Mouse (Mus musculus) liver, embryonic 11.5 days (tissue): ENCODE measurements around the gene Plcl2. TPM values are rescaled to one million over a fixed set of nuclear protein-coding genes. Genes with fewer than 3 reads are reported as not detected.
"Not testable (repeated sequence)": the region's sequence is repeated elsewhere in the genome, so short reads cannot be mapped to it uniquely, and the experiment has no call there.

Source experiments
- ATAC-seq: fragments of 200-750 bp; cut with Nextera tagmentation; replicated peaks from 2 replicates; pipeline ENCODE4 v1.8.0; 2017; ENCODE audit warnings: moderate number of reproducible peaks, mild to moderate bottlenecking, moderate TSS enrichment, moderate library complexity; ENCODE audit not compliant: low FRiP score
- DNase-seq: peaks from one replicate; pipeline ENCODE4 v3.0.0-alpha.2; 2017; ENCODE audit warnings: low spot score
- H3K27ac ChIP-seq: fragments of 300-500 bp; sonication (generic); 2 replicates; pipeline ENCODE4 v1.5.1; 2014; ENCODE audit warnings: mild to moderate bottlenecking, low read depth, low read length, control low read depth
- H3K27me3 ChIP-seq: fragments of 300-500 bp; sonication (generic); replicated peaks from 2 replicates; pipeline ENCODE4 v1.6.1; 2014; ENCODE audit warnings: low read length, mixed read lengths; ENCODE audit not compliant: control insufficient read depth, insufficient read depth
- H3K36me3 ChIP-seq: fragments of 300-500 bp; sonication (generic); 2 replicates; pipeline ENCODE4 v1.6.1; 2014; ENCODE audit warnings: mild to moderate bottlenecking, low read length, moderate library complexity, mixed read lengths; ENCODE audit not compliant: control insufficient read depth, insufficient read depth
- H3K4me1 ChIP-seq: fragments of 300-500 bp; sonication (generic); replicated peaks from 2 replicates; pipeline ENCODE4 v1.6.1; 2014; ENCODE audit warnings: low read length, mixed read lengths; ENCODE audit not compliant: control insufficient read depth, insufficient read depth
- H3K4me2 ChIP-seq: fragments of 300-500 bp; sonication (generic); 2 replicates; pipeline ENCODE4 v1.6.1; 2014; ENCODE audit warnings: mild to moderate bottlenecking, control low read depth, moderate library complexity
- H3K4me3 ChIP-seq: fragments of 300-500 bp; sonication (generic); 2 replicates; pipeline ENCODE4 v1.5.1; 2014; ENCODE audit warnings: low read depth, low read length, control low read depth
- H3K9ac ChIP-seq: fragments of 300-500 bp; sonication (generic); 2 replicates; pipeline ENCODE4 v1.6.1; 2014; ENCODE audit warnings: low read depth, low read length, control low read depth
- H3K9me3 ChIP-seq: fragments of 300-500 bp; sonication (generic); 2 replicates; pipeline ENCODE4 v1.6.1; 2016; ENCODE audit warnings: low read length, inconsistent platforms, mixed read lengths; ENCODE audit not compliant: control insufficient read depth
- WGBS: fragments of 180-500 bp; shearing (Covaris S2); extraction: QIAGEN DNeasy Blood & Tissue Kit; methylation state at CpG from one replicate; pipeline ENCODE4 v1.1.7; 2014; 5-methylcytosine and 5-hydroxymethylcytosine counted together
- polyA plus RNA-seq: library from polyadenylated mRNA; unstranded; fragments of >200 nt; fragmentation: Nextera tagmentation; extraction: Ambion mirVana; gene quantifications from 2 replicates; pipeline ENCODE4 v1.2.1, GENCODE M21; 2014

Plcl2 gene
- polyA plus RNA-seq, 1 experiment from 2014 or later = 3.4 TPM

GRCm38 (mm10) chr17:50638791-50639190 lies 129.6 kb downstream of the Plcl2 start:
- H3K4me1 ChIP-seq = no peaks in the 10 kb centered on the region

GRCm38 (mm10) chr17:50641076-50641610 lies 131.9 kb downstream of the Plcl2 start:
- Histone ChIP-seq H3K36me3 (no peaks in the 10 kb centered on the region), H3K4me3 (no peak overlapping the region), H3K27me3 (no peaks in the 10 kb centered on the region), H3K27ac (no peak overlapping the region), H3K4me2 (no peak overlapping the region), H3K9me3 (no peaks in the 10 kb centered on the region), H3K4me1 (no peaks in the 10 kb centered on the region), H3K9ac (no peak overlapping the region)
- ATAC-seq (no peak), DNase-seq (no peak)
- 92% methylated on average over 2 of the region's 2 CpGs for whole genome bisulfite sequencing

More at GRCm38 (mm10) chr17:50638791-50639190, 129.6 kb downstream of the Plcl2 start:
- DNase-seq (no peak), ATAC-seq (no peak)
- Histone ChIP-seq H3K9ac (no peak overlapping the region), H3K27ac (no peak overlapping the region), H3K27me3 (no peaks in the 10 kb centered on the region), H3K4me3 (no peak overlapping the region), H3K4me2 (no peak overlapping the region), H3K36me3 (no peaks in the 10 kb centered on the region), H3K9me3 (no peaks in the 10 kb centered on the region)
- 83% methylated on average over 3 of the region's 3 CpGs for WGBS

- no peaks in the 10 kb centered on the region for H3K36me3 ChIP-seq
- H3K4me3 ChIP-seq = no peak overlapping the region
- no peaks in the 10 kb centered on the region for H3K27me3 ChIP-seq
- H3K9me3 ChIP-seq = no peaks in the 10 kb centered on the region
- no peak overlapping the region for H3K9ac ChIP-seq
- no peak overlapping the region for H3K27ac ChIP-seq
- ATAC-seq (no peak), DNase-seq (no peak)
- H3K4me2 ChIP-seq = no peak overlapping the region
- H3K4me1 ChIP-seq = no peaks in the 10 kb centered on the region
- 94% methylated on average over 1 of the region's 1 CpGs for WGBS
Measured at GRCm38 (mm10) chr17:50641879-50642278, 132.7 kb downstream of the Plcl2 start.

- 62% methylated on average over 6 of the region's 6 CpGs for WGBS
- no peak overlapping the region for H3K4me2 ChIP-seq
- H3K4me3 ChIP-seq = no peak overlapping the region
- DNase-seq (no peak), ATAC-seq (no peak)
- no peaks in the 10 kb centered on the region for H3K36me3 ChIP-seq
- peaks cover 5% of the 10 kb centered on the region for H3K9me3 ChIP-seq
- no peak overlapping the region for H3K27ac ChIP-seq
- no peaks in the 10 kb centered on the region for H3K4me1 ChIP-seq
- no peaks in the 10 kb centered on the region for H3K27me3 ChIP-seq
- no peak overlapping the region for H3K9ac ChIP-seq
Measured at GRCm38 (mm10) chr17:50643356-50643755, 134.2 kb downstream of the Plcl2 start.

- Histone ChIP-seq H3K36me3 (no peaks in the 10 kb centered on the region), H3K4me1 (no peaks in the 10 kb centered on the region), H3K27ac (no peak overlapping the region), H3K4me3 (no peak overlapping the region), H3K9me3 (peaks cover 5% of the 10 kb centered on the region), H3K9ac (no peak overlapping the region), H3K27me3 (no peaks in the 10 kb centered on the region), H3K4me2 (no peak overlapping the region)
- WGBS = 55% methylated on average over 6 of the region's 6 CpGs
- DNase-seq = no peak
- no peak for ATAC-seq
Measured at GRCm38 (mm10) chr17:50643989-50644388, 134.8 kb downstream of the Plcl2 start.

GRCm38 (mm10) chr17:50648141-50648540 lies 138.9 kb downstream of the Plcl2 start:
- H3K4me2 ChIP-seq = not testable (repeated sequence)

GRCm38 (mm10) chr17:50648757-50649419 lies 139.7 kb downstream of the Plcl2 start:
- H3K4me2 ChIP-seq = no peak overlapping the region
- WGBS = 88% methylated on average over 6 of the region's 6 CpGs

More at GRCm38 (mm10) chr17:50648141-50648540, 138.9 kb downstream of the Plcl2 start:
- H3K27ac ChIP-seq, DNase-seq, H3K4me3 ChIP-seq, H3K36me3 ChIP-seq, H3K9ac ChIP-seq, ATAC-seq, H3K4me1 ChIP-seq, H3K9me3 ChIP-seq, H3K27me3 ChIP-seq: not testable (repeated sequence)
- 94% methylated on average over 4 of the region's 4 CpGs for WGBS

GRCm38 (mm10) chr17:50650535-50651223 lies 141.5 kb downstream of the Plcl2 start:
- Histone ChIP-seq H3K27me3 (no peaks in the 10 kb centered on the region), H3K9me3 (peaks cover 5% of the 10 kb centered on the region), H3K4me3 (no peak overlapping the region), H3K27ac (no peak overlapping the region), H3K36me3 (no peaks in the 10 kb centered on the region), H3K4me2 (no peak overlapping the region), H3K9ac (no peak overlapping the region), H3K4me1 (0 out of 2 replicates have a peak, but pooled peaks cover 3% of the 10 kb centered on the region)
- no peak for ATAC-seq
- WGBS = 92% methylated on average over 14 of the region's 14 CpGs
- no peak for DNase-seq

More at GRCm38 (mm10) chr17:50648757-50649419, 139.7 kb downstream of the Plcl2 start:
- DNase-seq (no peak), ATAC-seq (no peak)
- H3K27me3 ChIP-seq = no peaks in the 10 kb centered on the region
- H3K27ac ChIP-seq = no peak overlapping the region
- H3K4me3 ChIP-seq = no peak overlapping the region
- H3K4me1 ChIP-seq = no peaks in the 10 kb centered on the region
- H3K9me3 ChIP-seq = peaks cover 5% of the 10 kb centered on the region
- no peak overlapping the region for H3K9ac ChIP-seq
- H3K36me3 ChIP-seq = no peaks in the 10 kb centered on the region
